Mouse (Mus musculus) bone marrow, adult 2 months (tissue): ENCODE results near the gene Ap3d1.

Experiments
- CTCF ChIP-seq: fragments of 200-500 bp; IDR thresholded peaks from 2 replicates; pipeline ENCODE4 v1.5.1; 2011; ENCODE audit warnings: low read length, control low read depth; ENCODE audit not compliant: control insufficient read depth, insufficient read depth
- POLR2A ChIP-seq: fragments of 200-500 bp; IDR thresholded peaks from 2 replicates; pipeline ENCODE4 v1.6.1; 2011; ENCODE audit warnings: low read depth, mild to moderate bottlenecking, control low read depth, low read length, borderline replicate concordance; ENCODE audit not compliant: control insufficient read depth

GRCm38 (mm10) chr10:80755291-80756015 is 13.4 kb upstream of the Ap3d1 start:
- TF ChIP-seq CTCF (no peak), POLR2A (no peak)
